Mouse (Mus musculus) heart, adult 2 months (tissue): Measurements from ENCODE around the gene Cyth3.

Experiments
- CTCF ChIP-seq: fragments of 200-600 bp; IDR thresholded peaks from 2 replicates; pipeline ENCODE4 v1.8.1; 2022; ENCODE audit warnings: antibody characterized with exemption, mild to moderate bottlenecking, moderate library complexity
- POLR2A ChIP-seq: fragments of 200-500 bp; IDR thresholded peaks from 2 replicates; pipeline ENCODE4 v1.6.1; 2011; ENCODE audit warnings: mild to moderate bottlenecking, low read depth, low read length, control low read depth; ENCODE audit not compliant: insufficient read depth

DNA sequence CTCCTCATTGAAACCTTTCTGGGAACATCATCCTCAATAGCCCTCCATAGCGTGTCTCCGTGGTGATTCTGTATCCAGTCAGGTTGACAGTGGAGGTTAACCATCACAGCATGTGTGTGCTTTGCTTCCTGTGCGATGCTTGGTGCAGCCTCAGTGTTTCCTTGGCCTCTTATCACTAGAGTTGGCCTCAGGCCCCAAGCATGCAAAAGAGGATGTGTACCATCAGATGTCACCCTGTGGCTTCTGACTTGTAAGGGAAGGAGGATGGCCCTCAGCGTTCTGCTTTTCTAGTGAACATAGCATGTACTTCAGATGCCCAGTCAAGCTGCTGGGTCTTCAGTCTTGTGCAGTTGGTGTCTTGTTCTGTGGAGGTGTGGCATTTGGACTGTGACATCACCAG is 76.2 kb downstream of the Cyth3 start:
- TF ChIP-seq POLR2A = no peak
- no peak for TF ChIP-seq CTCF
